Mouse (Mus musculus) CH12.LX (cell line): ENCODE results near the gene Siah3.

Source experiments
- EP300 ChIP-seq: IDR thresholded peaks from 2 replicates; pipeline ENCODE4 v1.6.1; 2011; ENCODE audit warnings: low read length, improper control_type of control experiment
- POLR2A ChIP-seq: IDR thresholded peaks from 2 replicates; pipeline ENCODE4 v1.6.1; 2011; ENCODE audit warnings: low read depth, mild to moderate bottlenecking, improper control_type of control experiment, low read length
- POLR2AphosphoS2 ChIP-seq: IDR thresholded peaks from 2 replicates; pipeline ENCODE4 v1.6.1; 2011; ENCODE audit warnings: low read depth, low read length, improper control_type of control experiment
- SIN3A ChIP-seq: IDR thresholded peaks from 2 replicates; pipeline ENCODE4 v1.6.1; 2012; ENCODE audit warnings: low read length, improper control_type of control experiment, inconsistent platforms

DNA sequence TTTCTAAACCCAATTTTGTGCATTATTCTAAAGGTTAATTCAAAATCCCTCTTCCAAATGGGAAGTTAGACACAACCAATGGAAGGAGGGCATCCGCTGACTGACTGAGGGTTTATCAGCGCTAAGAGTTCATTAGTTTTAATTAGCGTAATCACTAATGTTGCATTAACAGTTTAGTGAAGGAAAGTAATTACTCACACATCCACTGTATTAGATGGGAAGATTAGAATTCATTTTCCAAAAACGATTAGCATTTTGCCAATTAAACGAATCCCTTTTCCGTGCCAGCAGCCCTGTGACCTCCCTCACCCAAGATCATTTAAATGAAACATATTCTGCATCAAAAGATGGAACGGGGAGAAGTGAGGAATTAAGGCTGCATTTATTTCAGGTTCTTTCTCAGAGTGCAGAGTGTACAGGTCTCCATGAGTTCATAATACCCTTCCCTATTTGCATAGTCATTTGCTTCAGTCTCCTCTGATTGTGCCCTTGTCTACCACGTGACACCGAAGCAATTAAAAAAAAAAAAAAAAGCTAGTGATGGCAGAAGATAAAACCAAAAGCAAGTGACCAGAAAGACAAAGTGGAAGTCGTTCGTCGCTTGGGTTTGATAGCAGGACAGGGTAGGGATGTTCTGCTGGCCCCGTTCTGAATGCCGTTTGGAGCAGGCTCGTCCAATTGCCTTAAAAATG, 62.6 kb downstream of the Siah3 start:
- TF ChIP-seq POLR2AphosphoS2, result no peak
- no peak for TF ChIP-seq EP300
- no peak for TF ChIP-seq SIN3A
- no peak for TF ChIP-seq POLR2A
